8 mouse cellular contexts compared by ENCODE assay signal in genomic region chr3:17786023-17786720, GRCm38 (mm10).
DNase-seq lines count a peak whose midpoint lies in the region; ATAC-seq lines count a peak whose summit lies in the region.

No protein-coding gene starts in this region.

- H3K36me3 ChIP-seq in forebrain, embryonic 11.5 days (ENCODE audit: control insufficient read depth, insufficient read depth, low read length), result no peaks in the 10 kb centered on the region
- no peaks in the 10 kb centered on the region for H3K36me3 ChIP-seq in hindbrain, embryonic 15.5 days
- no peaks in the 10 kb centered on the region for H3K36me3 ChIP-seq in liver, embryonic 15.5 days (replicated peaks)

- H3K27ac ChIP-seq in forebrain, embryonic 11.5 days (ENCODE audit: low read depth, low read length), result peak overlapping the region; percentile 99
- H3K27ac ChIP-seq in hindbrain, embryonic 15.5 days (replicated peaks), result peak overlapping the region; percentile 99
- H3K27ac ChIP-seq in liver, embryonic 15.5 days (replicated peaks), result no peak overlapping the region

- no peaks in the 10 kb centered on the region for H3K27me3 ChIP-seq in forebrain, embryonic 11.5 days (ENCODE audit: control insufficient read depth, insufficient read depth, low read length)
- no peaks in the 10 kb centered on the region for H3K27me3 ChIP-seq in hindbrain, embryonic 15.5 days
- H3K27me3 ChIP-seq in liver, embryonic 15.5 days, result peaks cover 57% of the 10 kb centered on the region

- peak; percentile 69 for ATAC-seq in forebrain, embryonic 11.5 days (replicated peaks; ENCODE audit: low FRiP score)
- ATAC-seq in hindbrain, embryonic 15.5 days (ENCODE audit: low FRiP score, low read depth), result peak; percentile 43
- ATAC-seq in liver, embryonic 15.5 days (ENCODE audit: insufficient read depth), result no peak
- ATAC-seq in inflammation-experienced regulatory T-cells, adult 6 months, result no peak

- H3K4me1 ChIP-seq in forebrain, embryonic 11.5 days (replicated peaks; ENCODE audit: control insufficient read depth, insufficient read depth, low read length), result peaks cover 12% of the 10 kb centered on the region
- H3K4me1 ChIP-seq in hindbrain, embryonic 15.5 days (replicated peaks), result peaks cover 24% of the 10 kb centered on the region
- H3K4me1 ChIP-seq in liver, embryonic 15.5 days (replicated peaks), result no peaks in the 10 kb centered on the region

- H3K9me3 ChIP-seq in forebrain, embryonic 11.5 days (ENCODE audit: control insufficient read depth, low read length), result no peaks in the 10 kb centered on the region
- no peaks in the 10 kb centered on the region for H3K9me3 ChIP-seq in hindbrain, embryonic 15.5 days
- H3K9me3 ChIP-seq in liver, embryonic 15.5 days (replicated peaks), result no peaks in the 10 kb centered on the region

- H3K4me2 ChIP-seq in forebrain, embryonic 11.5 days (ENCODE audit: low read depth, low read length, severe bottlenecking), result peak overlapping the region; percentile 97
- peak overlapping the region; percentile 98 for H3K4me2 ChIP-seq in hindbrain, embryonic 15.5 days
- peak overlapping the region; percentile 51 for H3K4me2 ChIP-seq in liver, embryonic 15.5 days

- peak; percentile 78 for DNase-seq in embryo, embryonic 11 days
- DNase-seq in embryo, embryonic 10.5 days (ENCODE audit: low spot score), result no peak
- peak; percentile 74 for DNase-seq in Muller cell, postnatal 12 days (ENCODE audit: inconsistent ontology term)
- DNase-seq in forebrain, embryonic 11.5 days (ENCODE audit: low spot score), result peak; percentile 84
- peak; percentile 36 for DNase-seq in testis, postnatal 14 days (ENCODE audit: low spot score)

- under 1% methylated on average over 55 of the region's 56 CpGs for WGBS in forebrain, embryonic 11.5 days
- under 1% methylated on average over 56 of the region's 56 CpGs for WGBS in hindbrain, embryonic 15.5 days
- WGBS in liver, embryonic 15.5 days (ENCODE audit: insufficient replicate concordance), result 2% methylated on average over 54 of the region's 56 CpGs

- peak overlapping the region; percentile 52 for H3K4me3 ChIP-seq in forebrain, embryonic 11.5 days (ENCODE audit: low read depth, low read length)
- peak overlapping the region; percentile 66 for H3K4me3 ChIP-seq in hindbrain, embryonic 15.5 days
- H3K4me3 ChIP-seq in liver, embryonic 15.5 days (replicated peaks), result no peak overlapping the region; the same call in 1 of the 2 replicates

- peak overlapping the region; percentile 97 for H3K9ac ChIP-seq in forebrain, embryonic 11.5 days (ENCODE audit: low read length)
- H3K9ac ChIP-seq in hindbrain, embryonic 15.5 days, result peak overlapping the region; percentile 75
- H3K9ac ChIP-seq in liver, embryonic 15.5 days, result no peak overlapping the region

Comparison
In these comparisons a context has a peak if more than half of its experiments do, and no peak if none do; other contexts are left out.
1. ATAC-seq: peak in forebrain, embryonic 11.5 days (single experiment) and hindbrain, embryonic 15.5 days (single experiment); none in liver, embryonic 15.5 days (single experiment) and inflammation-experienced regulatory T-cells, adult 6 months (single experiment).
2. Peak in every context shown above with its lines, with median percentiles within 50 percentile points of each other: H3K4me2 ChIP-seq.